Mouse (Mus musculus) midbrain, embryonic 11.5 days (tissue): ENCODE data around the gene Sobp. TPM values are rescaled to one million over a fixed set of nuclear protein-coding genes. Genes with fewer than 3 reads are reported as not detected.

Source experiments
- ATAC-seq: fragments of 200-750 bp; cut with Nextera tagmentation; 2 replicates; pipeline ENCODE4 v1.8.0; 2017; ENCODE audit warnings: moderate TSS enrichment, moderate library complexity; ENCODE audit not compliant: low FRiP score
- DNase-seq: peaks from one replicate; pipeline ENCODE4 v3.0.0; 2015; ENCODE audit warnings: low spot score; ENCODE audit errors: missing footprints
- H3K27ac ChIP-seq: fragments of 300-500 bp; sonication (generic); 2 replicates; pipeline ENCODE4 v1.5.1; 2014; ENCODE audit warnings: low read depth, low read length
- H3K27me3 ChIP-seq: fragments of 300-500 bp; sonication (generic); 2 replicates; pipeline ENCODE4 v1.6.1; 2014; ENCODE audit warnings: mild to moderate bottlenecking, low read length, moderate library complexity, mixed read lengths; ENCODE audit not compliant: control insufficient read depth, insufficient read depth
- H3K36me3 ChIP-seq: fragments of 300-500 bp; sonication (generic); 2 replicates; pipeline ENCODE4 v1.6.1; 2014; ENCODE audit warnings: mild to moderate bottlenecking, low read length, moderate library complexity, mixed read lengths; ENCODE audit not compliant: control insufficient read depth, insufficient read depth
- H3K4me1 ChIP-seq: fragments of 300-500 bp; sonication (generic); 2 replicates; pipeline ENCODE4 v1.6.1; 2014; ENCODE audit warnings: low read length; ENCODE audit not compliant: control insufficient read depth, insufficient read depth
- H3K4me2 ChIP-seq: fragments of 300-500 bp; sonication (generic); 2 replicates; pipeline ENCODE4 v1.6.1; 2014; ENCODE audit warnings: mild to moderate bottlenecking, moderate library complexity
- H3K4me3 ChIP-seq: fragments of 300-500 bp; sonication (generic); 2 replicates; pipeline ENCODE4 v1.5.1; 2014; ENCODE audit warnings: low read depth, low read length
- H3K9ac ChIP-seq: fragments of 300-500 bp; sonication (generic); 2 replicates; pipeline ENCODE4 v1.6.1; 2014; ENCODE audit warnings: low read length
- H3K9me3 ChIP-seq: fragments of 300-500 bp; sonication (generic); 2 replicates; pipeline ENCODE4 v1.6.1; 2016; ENCODE audit warnings: low read length; ENCODE audit not compliant: control insufficient read depth
- WGBS: fragments of 180-500 bp; shearing (Covaris S2); extraction: QIAGEN DNeasy Blood & Tissue Kit; methylation state at CpG from one replicate; pipeline ENCODE4 v1.1.7; 2014; 5-methylcytosine and 5-hydroxymethylcytosine counted together
- polyA plus RNA-seq: library from polyadenylated mRNA; unstranded; fragments of >200 nt; fragmentation: Nextera tagmentation; extraction: Ambion mirVana; gene quantifications from 2 replicates; pipeline ENCODE4 v1.2.1, GENCODE M21; 2014

The Sobp gene
- polyA plus RNA-seq, 1 experiment from 2014 or later: 5.8 TPM

DNA sequence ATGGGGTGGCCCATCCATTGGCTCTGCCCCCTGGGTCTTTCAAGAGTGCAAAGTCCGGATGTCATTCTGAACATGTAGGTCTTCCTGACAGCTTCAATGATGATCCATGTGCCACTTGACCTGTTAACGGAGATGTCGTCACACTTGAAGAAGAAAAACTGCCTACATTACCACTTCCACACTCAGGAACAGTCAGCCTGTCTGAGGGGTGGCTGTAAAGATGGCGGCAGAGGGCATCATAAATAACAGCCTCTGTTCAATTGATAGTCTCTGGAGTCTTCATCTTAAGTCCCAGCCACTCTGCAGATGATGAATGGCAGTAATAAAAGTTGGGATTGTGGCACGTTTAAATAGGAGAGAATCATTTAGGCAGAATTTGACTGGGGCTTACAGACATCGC lies 87.4 kb downstream of the Sobp start:
- WGBS: 91% methylated on average over 6 of the region's 6 CpGs
- ATAC-seq: no peak
- Histone ChIP-seq H3K4me2 (no peak overlapping the region), H3K27ac (no peak overlapping the region), H3K4me1 (peaks cover 14% of the 10 kb centered on the region), H3K36me3 (no peaks in the 10 kb centered on the region), H3K9me3 (no peaks in the 10 kb centered on the region), H3K27me3 (no peaks in the 10 kb centered on the region), H3K4me3 (no peak overlapping the region), H3K9ac (no peak overlapping the region)
- no peak for DNase-seq

DNA sequence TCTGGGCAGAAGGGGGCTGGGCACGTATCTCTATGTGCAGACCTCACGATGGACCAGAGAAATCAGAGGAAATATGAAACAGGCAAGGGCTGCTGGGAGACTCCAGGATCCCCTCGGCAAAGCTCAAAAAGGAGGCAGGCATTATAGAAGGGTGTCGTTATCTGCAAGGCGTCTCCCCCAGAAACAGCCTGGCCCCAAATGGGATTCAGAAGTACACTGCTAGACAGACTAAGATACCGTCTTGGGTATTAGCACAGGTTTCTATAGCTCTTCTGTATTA lies 90.3 kb downstream of the Sobp start:
- WGBS: 44% methylated on average over 6 of the region's 6 CpGs
- H3K4me2 ChIP-seq: no peak overlapping the region
- no peaks in the 10 kb centered on the region for H3K27me3 ChIP-seq
- H3K9me3 ChIP-seq: no peaks in the 10 kb centered on the region
- H3K36me3 ChIP-seq: no peaks in the 10 kb centered on the region
- ATAC-seq (peak; percentile 24; the same call in 1 of the 2 replicates), DNase-seq (no peak)
- no peak overlapping the region for H3K9ac ChIP-seq
- peak overlapping the region; percentile 32; the same call in 1 of the 2 replicates for H3K27ac ChIP-seq
- peaks cover 14% of the 10 kb centered on the region for H3K4me1 ChIP-seq
- H3K4me3 ChIP-seq: no peak overlapping the region

DNA sequence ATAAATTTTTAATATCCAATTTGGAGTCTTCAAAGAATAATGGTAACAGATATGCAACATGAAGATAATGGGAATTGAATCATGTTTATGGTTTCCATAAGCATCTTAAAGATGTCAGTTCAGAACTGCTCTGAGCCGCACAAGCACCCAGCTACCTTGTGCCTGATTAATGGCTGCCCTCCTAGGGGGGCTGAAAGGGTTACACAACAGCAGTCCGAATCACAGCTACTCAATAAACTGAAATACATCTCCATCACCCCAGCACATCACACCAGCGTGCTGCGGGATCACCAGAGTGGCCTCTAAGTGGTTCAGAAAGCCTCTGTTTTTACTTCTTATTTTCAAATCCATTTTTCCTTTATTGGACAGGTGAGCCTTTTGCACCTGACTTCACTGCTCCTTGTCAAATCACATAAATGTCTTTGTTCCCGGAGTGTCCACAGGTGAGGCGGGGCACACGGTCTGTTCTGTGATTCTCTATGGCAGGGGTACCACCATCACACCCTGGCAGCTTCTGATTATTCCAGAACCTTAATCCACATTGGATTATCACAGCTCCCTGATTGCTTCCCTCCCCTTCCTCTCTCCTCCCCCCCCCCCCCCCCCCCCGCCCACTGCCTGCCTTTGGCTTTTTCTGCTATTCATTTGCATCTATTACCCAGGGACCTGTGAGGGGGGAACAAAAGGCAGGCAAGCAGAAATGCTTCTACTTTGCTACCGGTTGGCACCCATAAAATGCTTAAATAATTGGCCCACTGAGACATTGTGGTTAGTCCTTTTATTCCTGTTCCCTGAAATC lies 90.8 kb downstream of the Sobp start:
- H3K27me3 ChIP-seq: no peaks in the 10 kb centered on the region
- peak overlapping the region; percentile 32; the same call in 1 of the 2 replicates for H3K27ac ChIP-seq
- no peaks in the 10 kb centered on the region for H3K9me3 ChIP-seq
- ATAC-seq (peak; percentile 46; the same call in 1 of the 2 replicates), DNase-seq (no peak)
- no peaks in the 10 kb centered on the region for H3K36me3 ChIP-seq
- H3K4me3 ChIP-seq: no peak overlapping the region
- H3K4me2 ChIP-seq: no peak overlapping the region
- H3K4me1 ChIP-seq: peaks cover 14% of the 10 kb centered on the region
- no peak overlapping the region for H3K9ac ChIP-seq
- WGBS: 72% methylated on average over 8 of the region's 9 CpGs

DNA sequence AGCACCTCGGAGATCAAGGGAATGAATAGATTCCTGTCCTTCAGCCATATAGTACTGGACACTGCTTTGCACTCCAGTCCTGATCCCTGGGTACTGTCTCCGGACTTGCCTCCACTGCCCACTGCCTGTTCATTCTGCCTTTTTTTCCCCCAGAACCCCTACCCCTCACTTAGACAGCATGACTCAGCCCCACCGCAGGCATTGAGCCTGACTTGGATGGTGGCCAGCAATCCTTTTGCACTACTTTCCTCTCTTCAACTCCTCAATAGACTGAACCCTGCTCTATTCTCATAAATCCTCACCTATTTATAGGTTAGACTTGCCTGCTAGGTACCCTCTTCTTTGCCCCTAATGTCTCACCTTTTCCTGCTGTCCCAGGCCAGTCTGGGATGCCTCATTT lies 93.0 kb downstream of the Sobp start:
- no peak for DNase-seq
- Histone ChIP-seq H3K4me3 (no peak overlapping the region), H3K36me3 (no peaks in the 10 kb centered on the region), H3K4me2 (no peak overlapping the region), H3K9ac (no peak overlapping the region), H3K27ac (no peak overlapping the region), H3K9me3 (no peaks in the 10 kb centered on the region), H3K4me1 (peaks cover 14% of the 10 kb centered on the region), H3K27me3 (no peaks in the 10 kb centered on the region)
- WGBS: 83% methylated on average over 3 of the region's 3 CpGs
- ATAC-seq: no peak

DNA sequence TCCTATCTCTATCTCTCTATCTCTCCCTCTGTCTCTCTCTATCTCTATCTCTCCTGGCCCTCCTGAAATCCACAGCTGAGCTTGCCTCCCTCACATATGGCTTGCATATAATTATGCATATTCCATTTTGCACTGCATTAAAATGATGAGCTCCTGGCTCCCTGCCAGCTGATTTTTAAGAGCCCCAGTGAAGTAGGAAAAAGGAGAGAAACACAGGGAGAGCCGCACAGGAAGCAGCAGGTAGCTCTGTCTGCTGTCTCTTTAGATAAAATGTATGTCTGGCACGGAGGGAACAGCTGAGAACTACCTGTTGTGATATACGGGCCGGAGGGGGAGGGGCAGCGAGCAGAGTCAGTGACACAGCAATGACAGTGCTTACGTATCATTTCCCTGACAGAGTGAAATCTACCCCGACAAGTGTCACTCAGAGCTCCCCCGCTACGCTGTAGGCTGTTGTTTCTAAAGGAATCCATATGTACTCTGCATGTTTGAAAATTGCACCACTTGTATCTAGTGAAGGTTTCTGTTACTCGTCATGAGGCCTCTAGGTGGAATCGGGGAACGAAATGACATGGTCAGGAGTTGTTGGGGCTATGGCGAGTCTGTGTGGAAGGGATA lies 98.7 kb downstream of the Sobp start:
- no peak overlapping the region for H3K9ac ChIP-seq
- ATAC-seq (no peak), DNase-seq (no peak)
- H3K27me3 ChIP-seq: no peaks in the 10 kb centered on the region
- H3K27ac ChIP-seq: no peak overlapping the region
- no peaks in the 10 kb centered on the region for H3K36me3 ChIP-seq
- no peak overlapping the region for H3K4me2 ChIP-seq
- H3K4me1 ChIP-seq: peaks cover 8% of the 10 kb centered on the region; the same call in 1 of the 2 replicates
- H3K9me3 ChIP-seq: no peaks in the 10 kb centered on the region
- WGBS: 83% methylated on average over 13 of the region's 13 CpGs
- H3K4me3 ChIP-seq: no peak overlapping the region

DNA sequence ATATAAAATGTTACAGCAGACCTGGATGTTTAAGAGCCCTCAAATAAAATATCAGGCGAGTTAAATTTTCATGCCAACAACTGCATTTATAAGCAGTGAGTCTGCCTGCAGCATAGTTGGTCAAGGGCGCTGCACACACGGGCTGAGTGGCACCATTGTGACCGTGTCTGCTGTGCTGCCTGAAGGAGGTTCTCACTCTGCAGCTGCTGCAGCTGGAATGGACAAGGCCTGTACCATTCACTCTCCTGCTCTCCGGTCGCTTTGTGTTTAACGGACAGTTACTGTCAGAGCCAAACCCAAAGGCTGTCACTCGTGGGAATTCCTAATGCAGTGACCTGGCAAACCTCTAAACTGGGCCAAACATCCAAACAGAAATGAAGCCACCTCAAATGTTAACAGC lies 101.0 kb downstream of the Sobp start:
- no peak overlapping the region for H3K27ac ChIP-seq
- ATAC-seq (no peak), DNase-seq (no peak)
- H3K9me3 ChIP-seq: no peaks in the 10 kb centered on the region
- no peaks in the 10 kb centered on the region for H3K36me3 ChIP-seq
- H3K4me2 ChIP-seq: no peak overlapping the region
- H3K4me3 ChIP-seq: no peak overlapping the region
- no peaks in the 10 kb centered on the region for H3K27me3 ChIP-seq
- H3K4me1 ChIP-seq: peaks cover 8% of the 10 kb centered on the region; the same call in 1 of the 2 replicates
- WGBS: 49% methylated on average over 8 of the region's 8 CpGs
- H3K9ac ChIP-seq: no peak overlapping the region

DNA sequence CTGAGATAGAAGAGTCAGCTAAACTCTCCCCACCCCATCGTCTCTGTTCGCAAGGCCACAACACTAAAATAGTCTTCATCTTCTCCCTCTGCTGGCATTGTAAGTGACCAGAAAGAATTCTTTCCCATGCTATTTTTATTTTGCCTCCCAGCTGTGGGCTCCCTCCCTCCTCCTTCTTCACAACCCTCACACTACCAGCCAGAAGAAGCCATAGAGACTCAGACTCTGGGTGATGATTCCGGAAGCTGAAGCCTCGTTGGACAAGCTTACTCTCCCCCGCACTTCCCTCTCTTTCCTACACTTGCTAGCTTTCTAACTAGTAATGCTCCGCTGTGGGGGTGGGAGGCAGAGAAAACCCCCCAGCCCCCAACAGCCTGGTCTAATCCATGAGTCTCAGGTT lies 103.4 kb downstream of the Sobp start:
- no peak for DNase-seq

DNA sequence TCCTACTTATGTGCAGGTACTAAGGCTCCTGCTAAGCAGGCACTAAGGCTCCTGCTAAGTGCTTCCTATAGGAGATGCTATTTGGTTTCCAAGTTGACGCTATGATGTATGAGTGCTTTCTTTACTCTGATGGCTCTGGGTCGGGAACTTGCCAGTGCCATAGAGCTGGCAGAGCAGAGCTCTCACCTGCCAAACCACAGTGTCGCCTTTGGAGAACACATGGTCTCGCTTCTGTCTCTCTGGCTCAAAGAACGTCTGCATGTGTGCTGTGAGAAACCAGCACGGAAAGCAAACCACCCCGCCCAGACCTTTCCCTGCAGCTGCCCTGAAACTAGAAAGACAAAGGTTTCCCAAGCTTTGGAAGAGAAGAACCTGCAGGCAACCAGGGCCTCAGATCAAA lies 109.0 kb downstream of the Sobp start:
- 87% methylated on average over 7 of the region's 7 CpGs for WGBS

More for the DNA sequence above, 103.4 kb downstream of the Sobp start:
- WGBS: 88% methylated on average over 6 of the region's 6 CpGs
- H3K27me3 ChIP-seq: no peaks in the 10 kb centered on the region
- no peak overlapping the region for H3K9ac ChIP-seq
- H3K4me3 ChIP-seq: no peak overlapping the region
- H3K9me3 ChIP-seq: no peaks in the 10 kb centered on the region
- peaks cover 8% of the 10 kb centered on the region; the same call in 1 of the 2 replicates for H3K4me1 ChIP-seq
- no peak overlapping the region for H3K4me2 ChIP-seq
- no peak for ATAC-seq
- H3K27ac ChIP-seq: no peak overlapping the region
- no peaks in the 10 kb centered on the region for H3K36me3 ChIP-seq

DNA sequence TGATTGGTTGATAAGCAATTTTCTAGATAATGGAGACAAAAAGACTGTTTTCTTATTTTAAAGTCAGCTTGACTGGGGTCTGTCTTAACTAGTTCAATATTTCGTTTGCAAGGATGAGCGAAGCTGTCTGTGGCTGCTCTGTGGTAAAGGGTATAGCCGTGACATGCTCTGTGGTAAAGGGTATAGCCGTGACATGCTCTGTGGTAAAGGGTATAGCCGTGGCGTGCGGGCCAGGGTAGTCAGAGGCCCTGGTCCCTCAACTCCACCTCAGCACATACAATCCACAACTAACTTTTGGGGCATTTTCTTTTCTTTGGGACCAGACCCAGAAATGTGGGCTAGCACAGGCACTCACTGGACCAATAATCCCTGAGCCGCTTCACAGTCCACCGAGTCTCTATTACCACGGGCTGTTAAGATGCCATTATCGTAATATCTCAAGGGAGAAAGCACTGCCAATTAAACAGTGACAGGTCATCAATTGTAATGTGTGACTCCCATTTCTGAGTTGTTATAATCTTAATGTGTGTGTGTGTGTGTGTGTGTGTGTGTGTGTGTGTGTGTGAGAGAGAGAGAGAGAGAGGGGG lies 112.7 kb downstream of the Sobp start:
- no peak overlapping the region for H3K27ac ChIP-seq
- H3K9me3 ChIP-seq: no peaks in the 10 kb centered on the region
- DNase-seq (no peak), ATAC-seq (no peak)
- H3K4me2 ChIP-seq: no peak overlapping the region
- no peak overlapping the region for H3K9ac ChIP-seq
- H3K4me3 ChIP-seq: no peak overlapping the region
- no peaks in the 10 kb centered on the region for H3K27me3 ChIP-seq
- WGBS: 91% methylated on average over 11 of the region's 11 CpGs
- H3K36me3 ChIP-seq: no peaks in the 10 kb centered on the region
- H3K4me1 ChIP-seq: no peaks in the 10 kb centered on the region

More for the DNA sequence above, 109.0 kb downstream of the Sobp start:
- ATAC-seq: no peak
- DNase-seq: no peak
- Histone ChIP-seq H3K4me2 (no peak overlapping the region), H3K9me3 (no peaks in the 10 kb centered on the region), H3K9ac (no peak overlapping the region), H3K4me3 (no peak overlapping the region), H3K27me3 (no peaks in the 10 kb centered on the region), H3K36me3 (no peaks in the 10 kb centered on the region), H3K27ac (no peak overlapping the region), H3K4me1 (no peaks in the 10 kb centered on the region)
